Mouse (Mus musculus): Measurements from ENCODE around the gene Olfr556. TPM values are rescaled to one million over a fixed set of nuclear protein-coding genes. Genes with fewer than 3 reads are reported as not detected.

The Olfr556 gene
- total RNA-seq, 2 experiments from 2014 or later = not detected

Other genes with a start within 250 kb of the Olfr556 start
- gene Rrm1, start 223.2 kb upstream of the Olfr556 start, total RNA-seq (2021) = 10 to 100 TPM; 14.5 TPM
- gene Olfr543, start 183.2 kb upstream of the Olfr556 start, total RNA-seq (2021) = not detected
- gene Olfr544, start 176.6 kb upstream of the Olfr556 start, total RNA-seq (2021) = not detected
- gene Olfr545, start 165.3 kb upstream of the Olfr556 start, total RNA-seq (2021) = not detected
- gene Olfr547, start 130.2 kb upstream of the Olfr556 start, total RNA-seq (2021) = not detected
- not detected for gene Olfr548-ps1, start 124.0 kb upstream of the Olfr556 start, total RNA-seq (2021)
- gene Olfr549, start 115.0 kb upstream of the Olfr556 start, total RNA-seq (2021) = not detected
- gene Trim21, start 99.4 kb upstream of the Olfr556 start, total RNA-seq (2021) = 1 to 10 TPM; 1.8 to 2.9 TPM
- under 1 TPM; 0.24 to 0.51 TPM for gene Olfr550, start 93.5 kb upstream of the Olfr556 start, total RNA-seq (2021)
- not detected for gene Olfr551, start 73.0 kb upstream of the Olfr556 start, total RNA-seq (2021)
- gene Olfr552, start 67.1 kb upstream of the Olfr556 start, total RNA-seq (2021) = not detected
- not detected for gene Olfr553, start 46.7 kb upstream of the Olfr556 start, total RNA-seq (2021)
- not detected for gene Olfr554, start 26.5 kb upstream of the Olfr556 start, total RNA-seq (2021)
- gene Olfr555, start 6.1 kb upstream of the Olfr556 start, total RNA-seq (2021) = not detected
- gene Trim68, start 22.4 kb downstream of the Olfr556 start, total RNA-seq (2021) = 1 to 10 TPM; 4.9 to 5.4 TPM
- not detected for gene Olfr557, start 31.0 kb downstream of the Olfr556 start, total RNA-seq (2021)
- gene Olfr558, start 37.3 kb downstream of the Olfr556 start, total RNA-seq (2021) = under 1 TPM; 0.15 to 0.32 TPM
- gene Olfr33, start 54.2 kb downstream of the Olfr556 start, total RNA-seq (2021) = not detected
- gene Olfr559, start 62.6 kb downstream of the Olfr556 start, total RNA-seq (2021) = not detected
- not detected for gene Olfr560, start 94.5 kb downstream of the Olfr556 start, total RNA-seq (2021)
- under 1 TPM; 0.51 to 0.55 TPM for gene Olfr78, start 94.6 kb downstream of the Olfr556 start, total RNA-seq (2021)
- not detected for gene Olfr561, start 106.3 kb downstream of the Olfr556 start, total RNA-seq (2021)
- not detected for gene Olfr564, start 138.6 kb downstream of the Olfr556 start, total RNA-seq (2021)
- gene Olfr566, start 193.9 kb downstream of the Olfr556 start, total RNA-seq (2021) = not detected
- not detected for gene Olfr568, start 212.2 kb downstream of the Olfr556 start, total RNA-seq (2021)
- not detected for gene Olfr569, start 226.0 kb downstream of the Olfr556 start, total RNA-seq (2021)
- gene Olfr570, start 229.7 kb downstream of the Olfr556 start, total RNA-seq (2021) = not detected

All from left cerebral cortex, postnatal 10 days (tissue).